Mouse (Mus musculus) lung, embryonic 14.5 days (tissue): ENCODE data around the gene Hmcn1. TPM values are rescaled to one million over a fixed set of nuclear protein-coding genes. Genes with fewer than 3 reads are reported as not detected.
A peak's percentile ranks its signal among the peaks of the same experiment; 100 is the strongest.

Experiments
- ATAC-seq: fragments of 200-750 bp; cut with Nextera tagmentation; 2 replicates; pipeline ENCODE4 v1.8.0; 2017; ENCODE audit warnings: mild to moderate bottlenecking, moderate TSS enrichment, moderate library complexity; ENCODE audit not compliant: insufficient read depth
- DNase-seq: peaks from one replicate; pipeline ENCODE4 v3.0.0-alpha.2; 2015
- H3K27ac ChIP-seq: fragments of 300-500 bp; sonication (generic); 2 replicates; pipeline ENCODE4 v1.5.1; 2014; ENCODE audit warnings: low read depth, mild to moderate bottlenecking, moderate library complexity
- H3K27me3 ChIP-seq: fragments of 300-500 bp; sonication (generic); 2 replicates; pipeline ENCODE4 v1.6.1; 2014; ENCODE audit warnings: low read length, control low read depth; ENCODE audit not compliant: insufficient read depth
- H3K36me3 ChIP-seq: fragments of 300-500 bp; sonication (generic); 2 replicates; pipeline ENCODE4 v1.6.1; 2014; ENCODE audit warnings: control low read depth; ENCODE audit not compliant: insufficient read depth
- H3K4me1 ChIP-seq: fragments of 300-500 bp; sonication (generic); 2 replicates; pipeline ENCODE4 v1.6.1; 2014; ENCODE audit warnings: antibody characterized with exemption, control low read depth; ENCODE audit not compliant: insufficient read depth
- H3K4me2 ChIP-seq: fragments of 300-500 bp; sonication (generic); 2 replicates; pipeline ENCODE4 v1.6.1; 2014; ENCODE audit warnings: mild to moderate bottlenecking
- H3K4me3 ChIP-seq: fragments of 300-500 bp; sonication (generic); 2 replicates; pipeline ENCODE4 v1.5.1; 2014; ENCODE audit warnings: low read depth, low read length
- H3K9ac ChIP-seq: fragments of 300-500 bp; sonication (generic); 2 replicates; pipeline ENCODE4 v1.6.1; 2014
- H3K9me3 ChIP-seq: fragments of 300-500 bp; sonication (generic); 2 replicates; pipeline ENCODE4 v1.6.1; 2016; ENCODE audit warnings: low read depth, low read length, control low read depth
- CTCF ChIP-seq: IDR thresholded peaks from 2 replicates; pipeline ENCODE4 v1.5.1; 2016; ENCODE audit warnings: antibody characterized with exemption, low read depth
- WGBS: fragments of 180-500 bp; shearing (Covaris S2); extraction: QIAGEN DNeasy Blood & Tissue Kit; methylation state at CpG from one replicate; pipeline ENCODE4 v1.1.7; 2014; 5-methylcytosine and 5-hydroxymethylcytosine counted together
- polyA plus RNA-seq: library from polyadenylated mRNA; unstranded; fragments of >200 nt; fragmentation: Nextera tagmentation; extraction: Ambion mirVana; gene quantifications from 2 replicates; pipeline ENCODE4 v1.2.1, GENCODE M21; 2014

Gene Hmcn1
- polyA plus RNA-seq: 14.5 and 17.1 TPM in 2 replicates

DNA sequence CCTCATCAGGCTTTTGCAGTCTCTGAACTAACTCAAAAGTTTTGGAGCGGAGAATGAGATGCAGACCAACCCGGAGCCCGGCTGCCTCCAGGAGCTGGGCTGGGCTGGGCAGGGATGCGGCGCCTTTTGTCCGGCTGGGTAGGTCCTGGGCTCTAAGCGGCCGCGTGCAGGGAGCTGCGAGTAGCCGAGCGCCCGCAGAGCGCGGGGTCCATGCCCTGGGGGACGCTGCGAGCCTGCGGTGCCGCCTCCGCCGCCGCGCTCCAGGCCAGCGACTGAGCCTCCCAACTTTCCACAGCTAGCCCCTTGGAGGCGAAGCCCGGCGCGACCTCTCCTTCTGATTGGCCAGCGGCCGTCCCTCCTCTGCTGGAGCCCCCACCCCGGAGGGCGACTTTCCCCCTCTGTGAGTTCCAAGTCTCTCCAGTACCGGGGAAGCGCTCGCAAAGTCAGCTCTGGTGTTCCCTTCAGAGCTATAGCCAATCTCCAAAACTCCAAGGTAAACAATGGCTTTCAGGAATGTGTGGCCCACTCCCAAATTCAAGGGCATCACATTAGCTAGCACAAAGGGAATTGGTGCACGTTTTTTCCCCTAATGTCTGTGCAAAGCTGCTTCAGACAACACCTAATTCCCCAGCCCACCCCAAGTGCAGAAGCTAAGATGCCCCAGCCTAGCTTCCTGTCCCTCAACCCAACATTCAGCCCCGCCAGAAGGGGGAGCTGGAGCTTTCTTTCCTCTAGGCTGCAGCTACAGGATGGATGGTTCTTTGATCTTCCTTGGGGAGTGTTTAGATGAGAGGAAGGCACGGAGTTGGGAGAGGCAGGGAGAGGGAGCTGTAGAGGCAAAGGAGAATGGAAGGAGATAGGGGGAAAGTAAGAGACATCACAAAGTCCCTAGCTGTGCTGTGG lies at the start of gene Hmcn1:
Gene Hmcn1 (minus strand): TSS at position 274 of the 903 bp plus-strand sequence.
- no peaks in the 10 kb centered on the region for H3K4me1 ChIP-seq
- peak within 1 kb of the TSS; percentile 83 for H3K4me2 ChIP-seq
- TF ChIP-seq CTCF: peak; percentile 60
- H3K36me3 ChIP-seq: no peaks in the 10 kb centered on the region
- H3K4me3 ChIP-seq: peak within 1 kb of the TSS; percentile 62
- under 1% methylated on average over 38 of the region's 38 CpGs for WGBS
- H3K9me3 ChIP-seq: no peaks in the 10 kb centered on the region; the same call in 1 of the 2 replicates
- peak within 1 kb of the TSS; percentile 69 for H3K9ac ChIP-seq
- ATAC-seq (peak; percentile 97), DNase-seq (peak; percentile 91)
- no peaks in the 10 kb centered on the region for H3K27me3 ChIP-seq
- peak within 1 kb of the TSS; percentile 90 for H3K27ac ChIP-seq

DNA sequence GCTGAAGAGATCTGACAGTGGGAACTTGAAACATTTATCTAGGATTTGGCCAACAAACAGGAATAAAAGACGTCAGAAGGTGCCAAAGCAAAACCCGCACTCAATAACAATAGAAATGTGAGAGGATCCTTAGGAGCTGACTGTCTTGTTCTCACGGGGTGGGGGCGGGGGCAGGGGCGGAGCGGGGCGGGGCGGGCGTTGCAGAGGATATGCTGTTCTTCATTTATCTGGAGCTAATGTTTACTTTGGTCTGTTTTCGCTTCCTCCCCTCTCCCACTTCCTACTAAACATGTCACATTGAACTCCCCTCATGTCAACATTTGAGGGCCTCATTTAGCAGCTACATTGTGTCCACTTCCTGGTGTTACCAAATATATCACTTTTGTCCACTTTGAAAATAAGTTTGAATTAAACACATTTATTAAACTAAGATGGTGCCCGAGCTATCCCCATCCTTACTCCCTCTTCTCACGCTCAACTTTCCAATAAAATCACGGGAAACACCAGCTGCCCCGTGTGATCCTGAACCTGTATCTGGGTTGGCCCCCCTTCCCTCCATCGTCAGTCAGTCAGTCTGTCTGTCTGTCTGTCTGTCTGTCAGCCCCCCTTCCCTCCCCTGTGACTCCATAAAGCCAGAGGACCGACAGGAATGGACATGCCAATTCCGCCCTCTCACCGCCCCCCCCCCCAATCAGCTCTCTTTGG lies 47.9 kb upstream of the Hmcn1 start:
- WGBS: 20% methylated on average over 18 of the region's 18 CpGs
- Histone ChIP-seq H3K4me3 (no peak overlapping the region), H3K27ac (peak overlapping the region; percentile 26; the same call in 1 of the 2 replicates), H3K9me3 (no peaks in the 10 kb centered on the region), H3K36me3 (no peaks in the 10 kb centered on the region), H3K27me3 (no peaks in the 10 kb centered on the region), H3K9ac (no peak overlapping the region), H3K4me2 (peak overlapping the region; percentile 43), H3K4me1 (peaks cover 10% of the 10 kb centered on the region)
- DNase-seq (peak; percentile 64), ATAC-seq (peak; percentile 72; the same call in 1 of the 2 replicates)
- TF ChIP-seq CTCF: no peak

DNA sequence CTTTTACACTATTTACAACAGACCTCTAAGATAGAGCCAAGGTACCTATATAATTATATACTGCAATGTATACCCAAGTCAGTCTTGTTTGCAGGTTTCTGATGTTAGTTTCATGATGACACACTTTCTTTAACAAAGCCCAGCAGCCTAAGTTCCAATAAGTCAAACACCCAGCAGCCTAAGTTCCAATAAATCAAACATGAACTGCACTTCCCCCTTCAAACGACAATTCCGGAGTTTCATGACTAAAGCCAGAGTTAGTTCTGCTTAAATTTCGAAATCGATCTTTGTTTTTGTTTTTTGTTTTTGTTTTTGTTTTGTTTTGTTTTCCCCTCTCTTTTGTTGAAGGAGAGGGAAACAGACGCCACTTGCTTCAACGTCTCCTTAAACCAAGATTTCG lies 47.1 kb upstream of the Hmcn1 start:
- H3K4me3 ChIP-seq: no peak overlapping the region
- H3K36me3 ChIP-seq: no peaks in the 10 kb centered on the region
- peak overlapping the region; percentile 43; the same call in 1 of the 2 replicates for H3K4me2 ChIP-seq
- WGBS: 50% methylated on average over 7 of the region's 7 CpGs
- no peaks in the 10 kb centered on the region for H3K9me3 ChIP-seq
- peak overlapping the region; percentile 26; the same call in 1 of the 2 replicates for H3K27ac ChIP-seq
- H3K9ac ChIP-seq: no peak overlapping the region
- DNase-seq: no peak
- TF ChIP-seq CTCF: no peak
- peaks cover 10% of the 10 kb centered on the region for H3K4me1 ChIP-seq
- H3K27me3 ChIP-seq: no peaks in the 10 kb centered on the region
- no peak for ATAC-seq

- Histone ChIP-seq H3K36me3 (no peaks in the 10 kb centered on the region), H3K4me2 (no peak overlapping the region), H3K4me3 (no peak overlapping the region), H3K9me3 (no peaks in the 10 kb centered on the region), H3K9ac (no peak overlapping the region), H3K27me3 (no peaks in the 10 kb centered on the region), H3K27ac (no peak overlapping the region), H3K4me1 (peaks cover 3% of the 10 kb centered on the region)
- DNase-seq (no peak), ATAC-seq (no peak)
- no peak for TF ChIP-seq CTCF
- 61% methylated on average over 4 of the region's 4 CpGs for WGBS
Observed at GRCm38 (mm10) chr1:151039189-151039588, 46.0 kb upstream of the Hmcn1 start.

- no peak overlapping the region for H3K4me2 ChIP-seq
- H3K36me3 ChIP-seq: no peaks in the 10 kb centered on the region
- H3K9ac ChIP-seq: no peak overlapping the region
- no peak overlapping the region for H3K27ac ChIP-seq
- no peak overlapping the region for H3K4me3 ChIP-seq
- DNase-seq: peak; percentile 24
- WGBS: 50% methylated on average over 8 of the region's 8 CpGs
- H3K4me1 ChIP-seq: peaks cover 3% of the 10 kb centered on the region
- no peak for TF ChIP-seq CTCF
- H3K27me3 ChIP-seq: no peaks in the 10 kb centered on the region
- H3K9me3 ChIP-seq: no peaks in the 10 kb centered on the region
- no peak; the same call in 1 of the 2 replicates for ATAC-seq
Observed at GRCm38 (mm10) chr1:151038566-151038965, 45.3 kb upstream of the Hmcn1 start.

DNA sequence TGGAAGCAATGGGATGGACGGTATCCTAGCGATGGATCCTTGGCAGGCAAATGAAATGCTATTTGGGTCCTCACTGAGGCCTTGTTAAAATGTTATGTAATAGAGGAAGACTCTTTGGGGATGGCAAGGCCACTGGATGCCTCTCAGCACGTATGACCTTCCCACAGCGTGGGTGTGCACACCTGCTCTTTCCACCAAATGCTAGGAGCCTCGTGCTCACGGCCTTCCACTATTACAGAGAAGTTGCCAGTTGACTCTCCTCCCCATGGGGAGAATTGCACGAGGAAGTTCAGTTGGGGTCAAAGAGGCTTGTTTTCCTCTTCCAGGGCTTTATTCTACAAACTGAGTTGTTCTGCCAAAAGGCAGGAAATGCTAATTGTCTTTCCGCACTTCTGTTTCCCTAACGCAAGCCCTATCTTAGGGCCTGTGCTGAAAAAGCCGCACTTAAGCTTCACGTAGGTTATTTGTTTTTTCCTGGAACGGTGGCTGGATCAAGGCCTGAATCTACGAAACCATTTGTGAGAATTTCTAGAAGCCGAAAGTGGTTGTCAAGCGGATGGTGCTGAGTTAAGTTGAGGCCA lies 43.3 kb upstream of the Hmcn1 start:
- no peak overlapping the region for H3K27ac ChIP-seq
- ATAC-seq (no peak), DNase-seq (no peak)
- no peak overlapping the region for H3K4me2 ChIP-seq
- H3K9ac ChIP-seq: no peak overlapping the region
- no peaks in the 10 kb centered on the region for H3K36me3 ChIP-seq
- no peaks in the 10 kb centered on the region for H3K9me3 ChIP-seq
- WGBS: 78% methylated on average over 15 of the region's 15 CpGs
- no peak for TF ChIP-seq CTCF
- no peak overlapping the region for H3K4me3 ChIP-seq
- no peaks in the 10 kb centered on the region for H3K27me3 ChIP-seq
- H3K4me1 ChIP-seq: peaks cover 3% of the 10 kb centered on the region
